Mouse (Mus musculus) cerebellum, adult 11 months (tissue): ENCODE data around the gene 4930522H14Rik.

Source experiments
- DNase-seq: peaks from one replicate; pipeline ENCODE4 v3.0.0; 2022

4930522H14Rik gene

GRCm38 (mm10) chr4:109475078-109475477 lies 56.0 kb downstream of the 4930522H14Rik start:
- no peak for DNase-seq

- DNase-seq, result no peak
Measured at GRCm38 (mm10) chr4:109472566-109472965, 58.5 kb downstream of the 4930522H14Rik start.

GRCm38 (mm10) chr4:109471606-109472005 lies 59.5 kb downstream of the 4930522H14Rik start:
- DNase-seq, result no peak

GRCm38 (mm10) chr4:109467687-109468086 lies 63.4 kb downstream of the 4930522H14Rik start:
- DNase-seq, result no peak

GRCm38 (mm10) chr4:109463892-109464291 lies 67.2 kb downstream of the 4930522H14Rik start:
- DNase-seq, result no peak

GRCm38 (mm10) chr4:109460421-109461179 lies 70.5 kb downstream of the 4930522H14Rik start:
- DNase-seq, result no peak

GRCm38 (mm10) chr4:109456821-109457220 lies 74.3 kb downstream of the 4930522H14Rik start:
- DNase-seq, result no peak
